Mouse (Mus musculus): Measurements from ENCODE around the gene Rhoq. TPM values are rescaled to one million over a fixed set of nuclear protein-coding genes. Genes with fewer than 3 reads are reported as not detected.
A peak's percentile ranks its signal among the peaks of the same experiment; 100 is the strongest.

The Rhoq gene
- polyA plus RNA-seq, 1 experiment from 2014 or later, result 6.0 TPM

GRCm38 (mm10) chr17:86932896-86933295 lies 30.0 kb upstream of the Rhoq start:
- no peak overlapping the region for H3K4me3 ChIP-seq (ENCODE audit: low read depth, low read length)
- peaks cover 17% of the 10 kb centered on the region for H3K4me1 ChIP-seq (ENCODE audit: control insufficient read depth, insufficient read depth, low read length)
- 21% methylated on average over 5 of the region's 5 CpGs for WGBS
- peak; percentile 81 for ATAC-seq
- H3K36me3 ChIP-seq (ENCODE audit: control insufficient read depth, insufficient read depth, low read length), result no peaks in the 10 kb centered on the region
- peak overlapping the region; percentile 67 for H3K27ac ChIP-seq (ENCODE audit: low read length)
- no peaks in the 10 kb centered on the region for H3K27me3 ChIP-seq (ENCODE audit: control insufficient read depth, insufficient read depth, low read depth, low read length)
- peak overlapping the region; percentile 23 for H3K4me2 ChIP-seq (ENCODE audit: low read length)
- no peaks in the 10 kb centered on the region for H3K9me3 ChIP-seq (replicated peaks; ENCODE audit: control insufficient read depth, low read length, poor library complexity, severe bottlenecking)
- H3K9ac ChIP-seq (ENCODE audit: low read depth, low read length), result peak overlapping the region; percentile 39

- no peak for ATAC-seq
- H3K27ac ChIP-seq (ENCODE audit: low read length), result no peak overlapping the region
- no peak overlapping the region for H3K4me3 ChIP-seq (ENCODE audit: low read depth, low read length)
- 65% methylated on average over 2 of the region's 2 CpGs for WGBS
- H3K27me3 ChIP-seq (ENCODE audit: control insufficient read depth, insufficient read depth, low read depth, low read length), result no peaks in the 10 kb centered on the region
- H3K9me3 ChIP-seq (replicated peaks; ENCODE audit: control insufficient read depth, low read length, poor library complexity, severe bottlenecking), result no peaks in the 10 kb centered on the region
- H3K36me3 ChIP-seq (ENCODE audit: control insufficient read depth, insufficient read depth, low read length), result no peaks in the 10 kb centered on the region
- H3K4me1 ChIP-seq (ENCODE audit: control insufficient read depth, insufficient read depth, low read length), result peaks cover 19% of the 10 kb centered on the region
- H3K4me2 ChIP-seq (ENCODE audit: low read length), result peak overlapping the region; percentile 67
- no peak overlapping the region for H3K9ac ChIP-seq (ENCODE audit: low read depth, low read length)
Observed at GRCm38 (mm10) chr17:86937064-86937463, 25.8 kb upstream of the Rhoq start.

- 2% methylated on average over 19 of the region's 20 CpGs for WGBS
- no peaks in the 10 kb centered on the region for H3K27me3 ChIP-seq (ENCODE audit: control insufficient read depth, insufficient read depth, low read depth, low read length)
- no peaks in the 10 kb centered on the region for H3K9me3 ChIP-seq (replicated peaks; ENCODE audit: control insufficient read depth, low read length, poor library complexity, severe bottlenecking)
- peak overlapping the region; percentile 45 for H3K9ac ChIP-seq (ENCODE audit: low read depth, low read length)
- no peaks in the 10 kb centered on the region for H3K36me3 ChIP-seq (ENCODE audit: control insufficient read depth, insufficient read depth, low read length)
- H3K4me1 ChIP-seq (ENCODE audit: control insufficient read depth, insufficient read depth, low read length), result peaks cover 15% of the 10 kb centered on the region
- H3K4me2 ChIP-seq (ENCODE audit: low read length), result peak overlapping the region; percentile 67
- peak overlapping the region; percentile 43 for H3K4me3 ChIP-seq (ENCODE audit: low read depth, low read length)
- ATAC-seq, result peak; percentile 85
- H3K27ac ChIP-seq (ENCODE audit: low read length), result peak overlapping the region; percentile 51
Observed at GRCm38 (mm10) chr17:86937497-86938155, 25.3 kb upstream of the Rhoq start.

- Histone ChIP-seq H3K4me2 (ENCODE audit: low read length) (no peak overlapping the region), H3K27me3 (ENCODE audit: control insufficient read depth, insufficient read depth, low read depth, low read length) (no peaks in the 10 kb centered on the region), H3K4me3 (ENCODE audit: low read depth, low read length) (no peak overlapping the region), H3K36me3 (ENCODE audit: control insufficient read depth, insufficient read depth, low read length) (no peaks in the 10 kb centered on the region), H3K27ac (ENCODE audit: low read length) (no peak overlapping the region), H3K9me3 (replicated peaks; ENCODE audit: control insufficient read depth, low read length, poor library complexity, severe bottlenecking) (no peaks in the 10 kb centered on the region), H3K4me1 (ENCODE audit: control insufficient read depth, insufficient read depth, low read length) (peaks cover 7% of the 10 kb centered on the region), H3K9ac (ENCODE audit: low read depth, low read length) (no peak overlapping the region)
- no peak for ATAC-seq
- WGBS, result 59% methylated on average over 7 of the region's 7 CpGs
Observed at GRCm38 (mm10) chr17:86938683-86939082, 24.2 kb upstream of the Rhoq start.

GRCm38 (mm10) chr17:86942112-86942511 lies 20.8 kb upstream of the Rhoq start:
- Histone ChIP-seq H3K9me3 (replicated peaks; ENCODE audit: control insufficient read depth, low read length, poor library complexity, severe bottlenecking) (no peaks in the 10 kb centered on the region), H3K36me3 (ENCODE audit: control insufficient read depth, insufficient read depth, low read length) (no peaks in the 10 kb centered on the region), H3K4me2 (ENCODE audit: low read length) (no peak overlapping the region), H3K9ac (ENCODE audit: low read depth, low read length) (no peak overlapping the region), H3K27ac (ENCODE audit: low read length) (no peak overlapping the region), H3K27me3 (ENCODE audit: control insufficient read depth, insufficient read depth, low read depth, low read length) (no peaks in the 10 kb centered on the region), H3K4me1 (ENCODE audit: control insufficient read depth, insufficient read depth, low read length) (peaks cover 7% of the 10 kb centered on the region), H3K4me3 (ENCODE audit: low read depth, low read length) (no peak overlapping the region)
- 66% methylated on average over 6 of the region's 6 CpGs for WGBS
- no peak for ATAC-seq

- Histone ChIP-seq H3K9ac (ENCODE audit: low read depth, low read length) (no peak overlapping the region), H3K27ac (ENCODE audit: low read length) (no peak overlapping the region)
- WGBS, result 90% methylated on average over 6 of the region's 6 CpGs
Observed at GRCm38 (mm10) chr17:86943158-86943557, 19.7 kb upstream of the Rhoq start.

GRCm38 (mm10) chr17:86946078-86946477 lies 16.8 kb upstream of the Rhoq start:
- no peaks in the 10 kb centered on the region for H3K27me3 ChIP-seq (ENCODE audit: control insufficient read depth, insufficient read depth, low read depth, low read length)
- H3K9me3 ChIP-seq (replicated peaks; ENCODE audit: control insufficient read depth, low read length, poor library complexity, severe bottlenecking), result no peaks in the 10 kb centered on the region
- H3K4me1 ChIP-seq (ENCODE audit: control insufficient read depth, insufficient read depth, low read length), result no peaks in the 10 kb centered on the region
- H3K27ac ChIP-seq (ENCODE audit: low read length), result no peak overlapping the region
- WGBS, result 47% methylated on average over 4 of the region's 4 CpGs
- ATAC-seq, result no peak
- no peak overlapping the region for H3K9ac ChIP-seq (ENCODE audit: low read depth, low read length)
- H3K4me3 ChIP-seq (ENCODE audit: low read depth, low read length), result no peak overlapping the region
- H3K36me3 ChIP-seq (ENCODE audit: control insufficient read depth, insufficient read depth, low read length), result no peaks in the 10 kb centered on the region
- H3K4me2 ChIP-seq (ENCODE audit: low read length), result no peak overlapping the region

More at GRCm38 (mm10) chr17:86943158-86943557, 19.7 kb upstream of the Rhoq start:
- no peaks in the 10 kb centered on the region for H3K27me3 ChIP-seq (ENCODE audit: control insufficient read depth, insufficient read depth, low read depth, low read length)
- H3K4me3 ChIP-seq (ENCODE audit: low read depth, low read length), result no peak overlapping the region
- H3K4me2 ChIP-seq (ENCODE audit: low read length), result no peak overlapping the region
- no peaks in the 10 kb centered on the region for H3K36me3 ChIP-seq (ENCODE audit: control insufficient read depth, insufficient read depth, low read length)
- H3K9me3 ChIP-seq (replicated peaks; ENCODE audit: control insufficient read depth, low read length, poor library complexity, severe bottlenecking), result no peaks in the 10 kb centered on the region
- peaks cover 2% of the 10 kb centered on the region for H3K4me1 ChIP-seq (ENCODE audit: control insufficient read depth, insufficient read depth, low read length)
- no peak for ATAC-seq

GRCm38 (mm10) chr17:86947840-86948796 lies 14.8 kb upstream of the Rhoq start, which contains the start of gene Atp6v1e2:
Gene Atp6v1e2, minus strand, starts transcription at chr17:86947897.
- 57% methylated on average over 28 of the region's 28 CpGs for WGBS
- Histone ChIP-seq H3K36me3 (ENCODE audit: control insufficient read depth, insufficient read depth, low read length) (no peaks in the 10 kb centered on the region), H3K4me3 (ENCODE audit: low read depth, low read length) (no peak within 1 kb of the TSS), H3K9me3 (replicated peaks; ENCODE audit: control insufficient read depth, low read length, poor library complexity, severe bottlenecking) (no peaks in the 10 kb centered on the region), H3K27me3 (ENCODE audit: control insufficient read depth, insufficient read depth, low read depth, low read length) (no peaks in the 10 kb centered on the region), H3K4me1 (ENCODE audit: control insufficient read depth, insufficient read depth, low read length) (no peaks in the 10 kb centered on the region), H3K27ac (ENCODE audit: low read length) (no peak within 1 kb of the TSS), H3K9ac (ENCODE audit: low read depth, low read length) (no peak within 1 kb of the TSS), H3K4me2 (ENCODE audit: low read length) (no peak within 1 kb of the TSS)
- peak; percentile 89 for ATAC-seq

GRCm38 (mm10) chr17:86948801-86949200 lies 14.1 kb upstream of the Rhoq start:
- H3K4me3 ChIP-seq (ENCODE audit: low read depth, low read length), result no peak overlapping the region
- WGBS, result 76% methylated on average over 6 of the region's 6 CpGs
- H3K36me3 ChIP-seq (ENCODE audit: control insufficient read depth, insufficient read depth, low read length), result no peaks in the 10 kb centered on the region
- H3K4me2 ChIP-seq (ENCODE audit: low read length), result no peak overlapping the region
- H3K27ac ChIP-seq (ENCODE audit: low read length), result no peak overlapping the region
- H3K27me3 ChIP-seq (ENCODE audit: control insufficient read depth, insufficient read depth, low read depth, low read length), result no peaks in the 10 kb centered on the region
- no peak for ATAC-seq
- no peaks in the 10 kb centered on the region for H3K9me3 ChIP-seq (replicated peaks; ENCODE audit: control insufficient read depth, low read length, poor library complexity, severe bottlenecking)
- H3K4me1 ChIP-seq (ENCODE audit: control insufficient read depth, insufficient read depth, low read length), result no peaks in the 10 kb centered on the region
- H3K9ac ChIP-seq (ENCODE audit: low read depth, low read length), result no peak overlapping the region

Measured in midbrain, embryonic 16.5 days (tissue).